Mouse (Mus musculus) kidney, embryonic 15.5 days (tissue): Measurements from ENCODE around the gene Gm30083. TPM values are rescaled to one million over a fixed set of nuclear protein-coding genes. Genes with fewer than 3 reads are reported as not detected.

ENCODE experiments used
- ATAC-seq: fragments of 200-750 bp; cut with Nextera tagmentation; replicated peaks from 2 replicates; pipeline ENCODE4 v1.8.0; 2017; ENCODE audit warnings: moderate TSS enrichment; ENCODE audit not compliant: low FRiP score
- H3K27ac ChIP-seq: fragments of 300-500 bp; sonication (generic); 2 replicates; pipeline ENCODE4 v1.5.1; 2015; ENCODE audit warnings: mild to moderate bottlenecking, inconsistent platforms
- H3K27me3 ChIP-seq: fragments of 300-500 bp; sonication (generic); 2 replicates; pipeline ENCODE4 v1.6.1; 2015; ENCODE audit warnings: inconsistent platforms
- H3K36me3 ChIP-seq: fragments of 300-500 bp; sonication (generic); 2 replicates; pipeline ENCODE4 v1.6.1; 2015; ENCODE audit warnings: inconsistent platforms
- H3K4me1 ChIP-seq: fragments of 300-500 bp; sonication (generic); 2 replicates; pipeline ENCODE4 v1.6.1; 2015; ENCODE audit warnings: inconsistent platforms
- H3K4me2 ChIP-seq: fragments of 300-500 bp; sonication (generic); 2 replicates; pipeline ENCODE4 v1.6.1; 2015; ENCODE audit warnings: moderate library complexity, mild to moderate bottlenecking, inconsistent platforms
- H3K4me3 ChIP-seq: fragments of 300-500 bp; sonication (generic); replicated peaks from 2 replicates; pipeline ENCODE4 v1.5.1; 2015; ENCODE audit warnings: mild to moderate bottlenecking, inconsistent platforms
- H3K9ac ChIP-seq: fragments of 300-500 bp; sonication (generic); 2 replicates; pipeline ENCODE4 v1.6.1; 2015; ENCODE audit warnings: mild to moderate bottlenecking, inconsistent platforms
- H3K9me3 ChIP-seq: fragments of 300-500 bp; sonication (generic); replicated peaks from 2 replicates; pipeline ENCODE4 v1.6.1; 2016; ENCODE audit warnings: inconsistent platforms
- WGBS: fragments of 180-500 bp; shearing (Covaris S2); methylation state at CpG from one replicate; pipeline ENCODE4 v1.1.7; 2015; ENCODE audit warnings: mixed read lengths; 5-methylcytosine and 5-hydroxymethylcytosine counted together
- polyA plus RNA-seq: library from polyadenylated mRNA; unstranded; fragments of >200 nt; fragmentation: Nextera tagmentation; extraction: Ambion mirVana; gene quantifications from 2 replicates; pipeline ENCODE4 v1.2.1, GENCODE M21; 2015

Gene Gm30083
- polyA plus RNA-seq, 1 experiment from 2014 or later: not detected

- Histone ChIP-seq H3K36me3 (no peaks in the 10 kb centered on the region), H3K4me1 (no peaks in the 10 kb centered on the region), H3K4me3 (no peak overlapping the region), H3K27ac (no peak overlapping the region), H3K27me3 (0 out of 2 replicates have a peak, but pooled peaks cover 6% of the 10 kb centered on the region), H3K9me3 (no peaks in the 10 kb centered on the region), H3K9ac (no peak overlapping the region), H3K4me2 (no peak overlapping the region)
- ATAC-seq: 0 out of 2 replicates have a peak, but pooled peaks have one; percentile 10
- 80% methylated on average over 13 of the region's 13 CpGs for WGBS
Measured at GRCm38 (mm10) chr14:33956055-33956454, 58.9 kb downstream of the Gm30083 start.

GRCm38 (mm10) chr14:33953761-33954160 lies 61.2 kb downstream of the Gm30083 start, which contains the start of gene Rbp3:
Gene Rbp3, plus strand, starts transcription at chr14:33954003.
- Histone ChIP-seq H3K27ac (no peak within 1 kb of the TSS), H3K4me1 (no peaks in the 10 kb centered on the region), H3K4me2 (no peak within 1 kb of the TSS), H3K9me3 (no peaks in the 10 kb centered on the region), H3K27me3 (0 out of 2 replicates have a peak, but pooled peaks cover 6% of the 10 kb centered on the region), H3K4me3 (no peak within 1 kb of the TSS), H3K9ac (no peak within 1 kb of the TSS), H3K36me3 (no peaks in the 10 kb centered on the region)
- 92% methylated on average over 5 of the region's 5 CpGs for WGBS
- ATAC-seq: no peak

- no peaks in the 10 kb centered on the region for H3K9me3 ChIP-seq
- H3K27me3 ChIP-seq: no peaks in the 10 kb centered on the region
- H3K36me3 ChIP-seq: no peaks in the 10 kb centered on the region
- no peak overlapping the region for H3K4me3 ChIP-seq
- H3K9ac ChIP-seq: no peak overlapping the region
- 66% methylated on average over 6 of the region's 6 CpGs for WGBS
- no peak overlapping the region for H3K4me2 ChIP-seq
- no peak overlapping the region for H3K27ac ChIP-seq
- no peak for ATAC-seq
- no peaks in the 10 kb centered on the region for H3K4me1 ChIP-seq
Measured at GRCm38 (mm10) chr14:33952233-33952981, 62.6 kb downstream of the Gm30083 start.

- no peaks in the 10 kb centered on the region for H3K9me3 ChIP-seq
- WGBS: 79% methylated on average over 6 of the region's 6 CpGs
- no peaks in the 10 kb centered on the region for H3K4me1 ChIP-seq
- H3K27me3 ChIP-seq: no peaks in the 10 kb centered on the region
- no peak overlapping the region for H3K9ac ChIP-seq
- no peak for ATAC-seq
- H3K36me3 ChIP-seq: no peaks in the 10 kb centered on the region
- no peak overlapping the region for H3K4me3 ChIP-seq
- no peak overlapping the region for H3K4me2 ChIP-seq
- no peak overlapping the region for H3K27ac ChIP-seq
Measured at GRCm38 (mm10) chr14:33946125-33946524, 68.9 kb downstream of the Gm30083 start.

GRCm38 (mm10) chr14:33942222-33942621 lies 72.8 kb downstream of the Gm30083 start:
- Histone ChIP-seq H3K4me2 (no peak overlapping the region), H3K4me1 (no peaks in the 10 kb centered on the region), H3K9me3 (no peaks in the 10 kb centered on the region), H3K36me3 (no peaks in the 10 kb centered on the region), H3K4me3 (no peak overlapping the region), H3K27me3 (no peaks in the 10 kb centered on the region), H3K27ac (no peak overlapping the region), H3K9ac (no peak overlapping the region)
- 79% methylated on average over 5 of the region's 5 CpGs for WGBS
- ATAC-seq: no peak

GRCm38 (mm10) chr14:33940739-33941138 lies 74.2 kb downstream of the Gm30083 start, which contains the start of gene Gdf2:
Gene Gdf2, plus strand, starts transcription at chr14:33941039.
- Histone ChIP-seq H3K4me1 (no peaks in the 10 kb centered on the region), H3K9ac (no peak within 1 kb of the TSS), H3K27me3 (no peaks in the 10 kb centered on the region; the same call in 1 of the 2 replicates), H3K36me3 (no peaks in the 10 kb centered on the region), H3K9me3 (no peaks in the 10 kb centered on the region), H3K4me3 (no peak within 1 kb of the TSS), H3K4me2 (no peak within 1 kb of the TSS), H3K27ac (no peak within 1 kb of the TSS)
- no peak for ATAC-seq
- 84% methylated on average over 8 of the region's 8 CpGs for WGBS

GRCm38 (mm10) chr14:33939117-33939516 lies 75.9 kb downstream of the Gm30083 start:
- peak overlapping the region; percentile 41 for H3K4me2 ChIP-seq
- H3K9ac ChIP-seq: no peak overlapping the region
- no peaks in the 10 kb centered on the region for H3K9me3 ChIP-seq
- peak; percentile 33; the same call in 1 of the 2 replicates for ATAC-seq
- no peaks in the 10 kb centered on the region for H3K4me1 ChIP-seq
- WGBS: 26% methylated on average over 9 of the region's 9 CpGs
- no peaks in the 10 kb centered on the region for H3K36me3 ChIP-seq
- H3K4me3 ChIP-seq: no peak overlapping the region
- H3K27me3 ChIP-seq: peaks cover 13% of the 10 kb centered on the region
- no peak overlapping the region for H3K27ac ChIP-seq

Other genes starting within 250 kb of the Gm30083 start
- 2.9 and 5.9 TPM in 2 replicates for gene Gdf10, start 91.6 kb downstream of the Gm30083 start, polyA plus RNA-seq
- 0.18 TPM in 1 of 2 replicates, not detected in the other for gene Gdf2, start 74.1 kb downstream of the Gm30083 start, polyA plus RNA-seq
- gene Rbp3, start 61.2 kb downstream of the Gm30083 start, polyA plus RNA-seq: not detected in 2 replicates
- 0.04 TPM in 2 replicates for gene Zfp488, start 36.4 kb downstream of the Gm30083 start, polyA plus RNA-seq
- gene Gm5460, start 1.6 kb upstream of the Gm30083 start, polyA plus RNA-seq: not detected in 2 replicates
- gene Antxrl, start 37.5 kb upstream of the Gm30083 start, polyA plus RNA-seq: not detected in 2 replicates
- gene Anxa8, start 70.8 kb upstream of the Gm30083 start, polyA plus RNA-seq: 1.8 and 2.0 TPM in 2 replicates
- 0.49 TPM in 1 of 2 replicates, not detected in the other for gene A630023A22Rik, start 87.6 kb upstream of the Gm30083 start, polyA plus RNA-seq
- gene Npy4r, start 137.3 kb upstream of the Gm30083 start, polyA plus RNA-seq: 0.17 and 0.21 TPM in 2 replicates
- 0.51 and 0.83 TPM in 2 replicates for gene Gprin2, start 186.5 kb upstream of the Gm30083 start, polyA plus RNA-seq
- gene Syt15, start 204.4 kb upstream of the Gm30083 start, polyA plus RNA-seq: 0.78 and 1.1 TPM in 2 replicates